Mouse (Mus musculus): ENCODE results near the gene Cbln3. TPM values are rescaled to one million over a fixed set of nuclear protein-coding genes. Genes with fewer than 3 reads are reported as not detected.

Gene Cbln3
- polyA plus RNA-seq (2011; ENCODE audit: insufficient read depth, insufficient read length, low read depth, missing spikeins), result 0.21 and 0.27 TPM in 2 replicates

DNA sequence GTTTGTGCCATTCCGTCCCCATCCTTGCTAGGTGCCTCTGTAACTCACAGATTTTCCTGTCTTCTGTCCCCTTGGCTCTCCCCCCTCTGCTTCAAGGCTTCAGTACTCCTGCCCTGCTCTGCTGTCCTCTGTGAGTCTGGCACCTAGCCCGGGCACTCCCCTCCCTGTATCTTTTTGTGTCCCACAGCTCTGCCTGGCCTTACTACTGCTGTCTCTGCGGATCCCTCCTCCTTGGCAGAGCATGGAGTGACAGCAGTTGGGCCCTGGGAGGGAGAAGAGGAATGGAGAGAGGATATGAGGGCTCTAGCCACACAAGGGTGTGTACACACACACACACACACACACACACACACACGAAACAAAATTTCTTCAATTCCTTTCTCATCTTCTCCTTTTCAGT, at the start of gene Cbln3:
Gene Cbln3 (minus strand): TSS at position 227 of the 400 bp plus-strand sequence.
- Histone ChIP-seq H3K9ac (ENCODE audit: low read depth, poor library complexity, severe bottlenecking) (peak within 1 kb of the TSS; percentile 73), H3K9me3 (replicated peaks; ENCODE audit: control insufficient read depth, insufficient read depth, low read length, poor library complexity, severe bottlenecking) (no peaks in the 10 kb centered on the region), H3K36me3 (ENCODE audit: control insufficient read depth, insufficient read depth, low read length, poor library complexity, severe bottlenecking) (peaks cover 5% of the 10 kb centered on the region), H3K4me1 (ENCODE audit: control insufficient read depth, insufficient read depth, low read length) (peaks cover 18% of the 10 kb centered on the region), H3K27ac (ENCODE audit: insufficient read depth, low read length) (no peak within 1 kb of the TSS), H3K4me3 (ENCODE audit: low read depth, low read length) (peak within 1 kb of the TSS; percentile 79), H3K27me3 (ENCODE audit: control insufficient read depth, insufficient read depth, low read length, poor library complexity, severe bottlenecking) (no peaks in the 10 kb centered on the region)
- no peak for TF ChIP-seq POLR2A (IDR thresholded peaks at IDR 0.05; ENCODE audit: insufficient read depth, low read length)
- TF ChIP-seq CTCF (IDR thresholded peaks at IDR 0.05; ENCODE audit: low read depth, low read length), result no peak
- TF ChIP-seq EP300 (IDR thresholded peaks at IDR 0.05; ENCODE audit: insufficient read depth, low read depth, low read length), result no peak

GRCm38 (mm10) chr14:55933586-55933985, 49.4 kb upstream of the Cbln3 start:
- Histone ChIP-seq H3K4me3 (ENCODE audit: low read depth, low read length) (no peak overlapping the region), H3K9me3 (replicated peaks; ENCODE audit: control insufficient read depth, insufficient read depth, low read length, poor library complexity, severe bottlenecking) (no peaks in the 10 kb centered on the region), H3K9ac (ENCODE audit: low read depth, poor library complexity, severe bottlenecking) (no peak overlapping the region), H3K36me3 (ENCODE audit: control insufficient read depth, insufficient read depth, low read length, poor library complexity, severe bottlenecking) (no peaks in the 10 kb centered on the region), H3K4me1 (ENCODE audit: control insufficient read depth, insufficient read depth, low read length) (no peaks in the 10 kb centered on the region), H3K27me3 (ENCODE audit: control insufficient read depth, insufficient read depth, low read length, poor library complexity, severe bottlenecking) (no peaks in the 10 kb centered on the region), H3K27ac (ENCODE audit: insufficient read depth, low read length) (no peak overlapping the region)
- TF ChIP-seq CTCF (IDR thresholded peaks at IDR 0.05; ENCODE audit: low read depth, low read length) (no peak), EP300 (IDR thresholded peaks at IDR 0.05; ENCODE audit: insufficient read depth, low read depth, low read length) (no peak), POLR2A (IDR thresholded peaks at IDR 0.05; ENCODE audit: insufficient read depth, low read length) (no peak)

DNA sequence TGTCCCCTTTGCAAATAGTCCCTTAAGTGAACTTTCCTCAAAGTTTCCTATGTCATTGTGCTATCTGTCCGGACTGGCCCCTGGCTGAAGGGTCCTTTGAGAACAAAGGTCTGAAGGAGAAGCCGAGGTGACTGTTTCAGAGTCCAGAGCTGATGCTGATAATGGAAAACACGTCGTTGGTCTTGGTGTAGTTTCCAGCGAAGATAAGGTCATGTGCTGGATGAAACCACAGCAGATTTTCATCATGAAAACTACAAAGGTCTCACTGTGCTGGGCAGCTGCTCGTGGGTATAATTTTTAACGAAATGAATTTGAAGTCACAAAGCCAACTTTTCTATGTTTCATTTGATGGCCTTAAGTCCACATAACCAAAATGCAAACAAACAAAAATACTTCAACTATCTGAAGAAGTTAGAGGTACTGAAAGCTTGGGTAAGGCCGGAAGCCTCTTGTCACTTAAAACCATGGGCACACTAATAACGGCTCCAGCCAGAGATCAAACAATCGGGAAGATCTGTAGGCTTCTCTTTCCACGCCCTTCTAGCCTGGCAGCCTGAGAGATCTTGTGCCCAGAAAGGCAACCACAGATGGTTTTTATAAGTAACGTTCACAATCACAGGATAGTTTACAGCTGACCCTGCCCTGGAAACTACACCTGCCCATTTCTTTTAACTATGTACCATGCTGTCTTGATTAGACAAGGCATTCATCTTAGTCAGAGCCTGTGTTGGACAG, 45.2 kb upstream of the Cbln3 start:
- no peaks in the 10 kb centered on the region for H3K27me3 ChIP-seq (ENCODE audit: control insufficient read depth, insufficient read depth, low read length, poor library complexity, severe bottlenecking)
- no peak overlapping the region for H3K9ac ChIP-seq (ENCODE audit: low read depth, poor library complexity, severe bottlenecking)
- H3K4me1 ChIP-seq (ENCODE audit: control insufficient read depth, insufficient read depth, low read length), result no peaks in the 10 kb centered on the region
- H3K27ac ChIP-seq (ENCODE audit: insufficient read depth, low read length), result no peak overlapping the region
- no peaks in the 10 kb centered on the region for H3K9me3 ChIP-seq (replicated peaks; ENCODE audit: control insufficient read depth, insufficient read depth, low read length, poor library complexity, severe bottlenecking)
- no peak for TF ChIP-seq POLR2A (IDR thresholded peaks at IDR 0.05; ENCODE audit: insufficient read depth, low read length)
- no peak for TF ChIP-seq CTCF (IDR thresholded peaks at IDR 0.05; ENCODE audit: low read depth, low read length)
- no peak for TF ChIP-seq EP300 (IDR thresholded peaks at IDR 0.05; ENCODE audit: insufficient read depth, low read depth, low read length)
- no peak overlapping the region for H3K4me3 ChIP-seq (ENCODE audit: low read depth, low read length)
- H3K36me3 ChIP-seq (ENCODE audit: control insufficient read depth, insufficient read depth, low read length, poor library complexity, severe bottlenecking), result no peaks in the 10 kb centered on the region

- H3K36me3 ChIP-seq (ENCODE audit: control insufficient read depth, insufficient read depth, low read length, poor library complexity, severe bottlenecking), result no peaks in the 10 kb centered on the region
- H3K27me3 ChIP-seq (ENCODE audit: control insufficient read depth, insufficient read depth, low read length, poor library complexity, severe bottlenecking), result no peaks in the 10 kb centered on the region
- TF ChIP-seq EP300 (IDR thresholded peaks at IDR 0.05; ENCODE audit: insufficient read depth, low read depth, low read length), result no peak
- TF ChIP-seq CTCF (IDR thresholded peaks at IDR 0.05; ENCODE audit: low read depth, low read length), result no peak
- no peak for TF ChIP-seq POLR2A (IDR thresholded peaks at IDR 0.05; ENCODE audit: insufficient read depth, low read length)
- no peaks in the 10 kb centered on the region for H3K4me1 ChIP-seq (ENCODE audit: control insufficient read depth, insufficient read depth, low read length)
- no peaks in the 10 kb centered on the region for H3K9me3 ChIP-seq (replicated peaks; ENCODE audit: control insufficient read depth, insufficient read depth, low read length, poor library complexity, severe bottlenecking)
- no peak overlapping the region for H3K4me3 ChIP-seq (ENCODE audit: low read depth, low read length)
- no peak overlapping the region for H3K27ac ChIP-seq (ENCODE audit: insufficient read depth, low read length)
- no peak overlapping the region for H3K9ac ChIP-seq (ENCODE audit: low read depth, poor library complexity, severe bottlenecking)
These were observed 42.7 kb upstream of the Cbln3 start for GRCm38 (mm10) chr14:55926847-55927246.

DNA sequence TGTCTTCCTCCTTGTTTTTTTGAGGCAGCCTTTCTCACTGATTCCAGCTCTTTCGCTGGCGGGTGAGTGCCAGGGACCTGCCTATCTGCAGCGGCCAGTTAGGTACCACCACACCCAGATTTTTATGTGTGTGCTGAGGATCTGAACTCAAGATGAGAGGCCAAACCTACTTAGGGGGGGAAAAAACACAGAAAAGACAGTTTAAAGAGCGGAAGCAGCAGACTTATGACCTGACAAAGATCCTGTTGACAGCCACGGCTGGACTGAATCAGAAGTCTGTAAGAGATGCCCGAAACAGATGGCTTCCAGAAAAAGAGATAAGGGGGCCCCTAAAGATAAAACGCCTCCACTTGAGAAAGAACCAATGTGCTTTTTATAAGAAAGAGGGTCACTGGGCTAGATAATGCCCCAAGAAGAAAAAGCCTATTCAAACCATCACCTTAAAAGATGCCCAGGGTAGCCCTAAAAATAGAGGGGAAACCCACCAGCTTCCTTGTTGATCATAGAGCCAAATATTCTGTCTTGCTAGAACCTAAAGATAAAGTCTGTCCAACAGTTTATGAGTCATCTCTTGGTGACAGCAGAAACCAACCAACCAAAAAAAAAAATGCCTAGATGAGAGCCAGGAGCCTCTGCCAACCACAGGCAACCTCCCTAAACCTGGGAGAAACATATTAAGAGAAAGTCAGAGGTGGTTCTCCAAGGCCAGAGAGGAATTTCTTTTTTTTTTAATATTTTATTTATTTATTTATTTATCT, 38.5 kb upstream of the Cbln3 start:
- no peak for TF ChIP-seq POLR2A (IDR thresholded peaks at IDR 0.05; ENCODE audit: insufficient read depth, low read length)
- TF ChIP-seq EP300 (IDR thresholded peaks at IDR 0.05; ENCODE audit: insufficient read depth, low read depth, low read length), result no peak
- TF ChIP-seq CTCF (IDR thresholded peaks at IDR 0.05; ENCODE audit: low read depth, low read length), result no peak
- H3K4me1 ChIP-seq (ENCODE audit: control insufficient read depth, insufficient read depth, low read length), result no peaks in the 10 kb centered on the region

More for the DNA sequence above, 38.5 kb upstream of the Cbln3 start:
- Histone ChIP-seq H3K36me3 (ENCODE audit: control insufficient read depth, insufficient read depth, low read length, poor library complexity, severe bottlenecking) (no peaks in the 10 kb centered on the region), H3K27ac (ENCODE audit: insufficient read depth, low read length) (no peak overlapping the region), H3K27me3 (ENCODE audit: control insufficient read depth, insufficient read depth, low read length, poor library complexity, severe bottlenecking) (no peaks in the 10 kb centered on the region), H3K9ac (ENCODE audit: low read depth, poor library complexity, severe bottlenecking) (no peak overlapping the region), H3K9me3 (replicated peaks; ENCODE audit: control insufficient read depth, insufficient read depth, low read length, poor library complexity, severe bottlenecking) (no peaks in the 10 kb centered on the region), H3K4me3 (ENCODE audit: low read depth, low read length) (no peak overlapping the region)

Measured in ES-Bruce4 (cell line).